Mouse (Mus musculus): Measurements from ENCODE around the gene Adk. TPM values are rescaled to one million over a fixed set of nuclear protein-coding genes. Genes with fewer than 3 reads are reported as not detected.

Adk gene
- total and polyA plus RNA-seq, 3 experiments: 47.9 to 129 (median 59.0) TPM

GRCm38 (mm10) chr14:21174804-21175203 is 122.4 kb downstream of the Adk start:
- Histone ChIP-seq H3K79me2 (replicated peaks; ENCODE audit: control insufficient read depth, extremely low read depth, insufficient read depth, poor library complexity, severe bottlenecking) (no peaks in the 10 kb centered on the region), H3K4me1 (ENCODE audit: control insufficient read depth in 1 of 2, insufficient read depth in 2 of 2) (no peaks in the 10 kb centered on the region), H3K4me2 (ENCODE audit: insufficient read depth, low read depth, poor library complexity, severe bottlenecking) (no peak overlapping the region), H3K27me3 (replicated peaks) (no peaks in the 10 kb centered on the region), H3K4me3 (replicated peaks in 1 of 3; ENCODE audit: low read depth in 2 of 3, low read length in 2 of 3, poor library complexity in 1 of 3) (no peak overlapping the region), H3K9ac (ENCODE audit: insufficient read depth, low read depth) (no peak overlapping the region), H3K27ac (ENCODE audit: insufficient read depth, low read depth) (no peak overlapping the region), H3K9me3 (replicated peaks; ENCODE audit: low read length) (no peaks in the 10 kb centered on the region), H3K36me3 (replicated peaks in 1 of 2; ENCODE audit: control insufficient read depth in 1 of 2, insufficient read depth in 1 of 2, low read length in 1 of 2) (no peaks in the 10 kb centered on the region)
- no peak for TF ChIP-seq ZNF384 (IDR thresholded peaks at IDR 0.05; ENCODE audit: low read depth, low read length)
- TF ChIP-seq UBTF (IDR thresholded peaks at IDR 0.05; ENCODE audit: low read depth, low read length): no peak
- TF ChIP-seq PAX5 (IDR thresholded peaks at IDR 0.05; ENCODE audit: low read length): no peak
- no peak for TF ChIP-seq HCFC1 (IDR thresholded peaks at IDR 0.05; ENCODE audit: low read depth, low read length)
- TF ChIP-seq MYC (IDR thresholded peaks at IDR 0.05; ENCODE audit: low read depth, low read length): no peak
- TF ChIP-seq USF1 (IDR thresholded peaks at IDR 0.05; ENCODE audit: low read depth, low read length): no peak
- TF ChIP-seq EP300 (IDR thresholded peaks at IDR 0.05; ENCODE audit: low read length): no peak
- TF ChIP-seq NELFE (IDR thresholded peaks at IDR 0.05; ENCODE audit: low read depth, low read length): no peak
- no peak for TF ChIP-seq CHD2 (IDR thresholded peaks at IDR 0.05; ENCODE audit: low read length)
- TF ChIP-seq JUND (conservative IDR thresholded peaks at IDR 0.05; ENCODE audit: low read depth, low read length): no peak
- no peak for TF ChIP-seq USF2 (conservative IDR thresholded peaks at IDR 0.05; ENCODE audit: low read depth, low read length)
- no peak for TF ChIP-seq CTCF (conservative IDR thresholded peaks at IDR 0.05 in 1 of 2, IDR thresholded peaks at IDR 0.05 in 1 of 2; ENCODE audit: low read depth in 2 of 2, low read length in 2 of 2)
- TF ChIP-seq POLR2AphosphoS2 (IDR thresholded peaks at IDR 0.05; ENCODE audit: low read depth, low read length): no peak
- TF ChIP-seq CHD1 (IDR thresholded peaks at IDR 0.05; ENCODE audit: low read depth, low read length): no peak
- no peak for DNase-seq (ENCODE audit: extremely low read depth)
- in situ Hi-C loops (cut with MboI; ENCODE audit: low pct_ligation_motif_present, low pct_unique_long_range_greater_than_20kb, low sequenced_read_pairs): no loop called here
- dilution Hi-C loops (cut with MboI; ENCODE audit: extremely low pct_ligation_motif_present, extremely low pct_unique_long_range_greater_than_20kb, low sequenced_read_pairs): no loop called here

- TF ChIP-seq PAX5 (IDR thresholded peaks at IDR 0.05; ENCODE audit: low read length): no peak
- TF ChIP-seq MAZ (IDR thresholded peaks at IDR 0.05; ENCODE audit: low read depth, low read length): no peak
- TF ChIP-seq SIN3A (IDR thresholded peaks at IDR 0.05; ENCODE audit: low read length): no peak
- TF ChIP-seq CHD1 (IDR thresholded peaks at IDR 0.05; ENCODE audit: low read depth, low read length): no peak
- TF ChIP-seq USF2 (conservative IDR thresholded peaks at IDR 0.05; ENCODE audit: low read depth, low read length): no peak
- TF ChIP-seq GABPA (IDR thresholded peaks at IDR 0.05; ENCODE audit: insufficient replicate concordance, low read depth, low read length): no peak
- TF ChIP-seq UBTF (IDR thresholded peaks at IDR 0.05; ENCODE audit: low read depth, low read length): no peak
- no peak for TF ChIP-seq KAT2A (IDR thresholded peaks at IDR 0.05; ENCODE audit: insufficient replicate concordance, low read length)
- no peak for TF ChIP-seq ZKSCAN1 (IDR thresholded peaks at IDR 0.05; ENCODE audit: borderline replicate concordance, low read depth, low read length)
Observed at GRCm38 (mm10) chr14:21177781-21178180, 125.4 kb downstream of the Adk start.

More at GRCm38 (mm10) chr14:21177781-21178180, 125.4 kb downstream of the Adk start:
- no peak overlapping the region for H3K27ac ChIP-seq (ENCODE audit: insufficient read depth, low read depth)
- dilution Hi-C loops (cut with MboI; ENCODE audit: extremely low pct_ligation_motif_present, extremely low pct_unique_long_range_greater_than_20kb, low sequenced_read_pairs) (no loop called here), in situ Hi-C loops (cut with MboI; ENCODE audit: low pct_ligation_motif_present, low pct_unique_long_range_greater_than_20kb, low sequenced_read_pairs) (no loop called here)
- H3K79me2 ChIP-seq (replicated peaks; ENCODE audit: control insufficient read depth, extremely low read depth, insufficient read depth, poor library complexity, severe bottlenecking): no peaks in the 10 kb centered on the region
- no peak for DNase-seq (ENCODE audit: extremely low read depth)
- no peak overlapping the region for H3K4me3 ChIP-seq (replicated peaks in 1 of 3; ENCODE audit: low read depth in 2 of 3, low read length in 2 of 3, poor library complexity in 1 of 3)
- H3K9me3 ChIP-seq (replicated peaks; ENCODE audit: low read length): no peaks in the 10 kb centered on the region
- no peak overlapping the region for H3K9ac ChIP-seq (ENCODE audit: insufficient read depth, low read depth)
- no peak overlapping the region for H3K4me2 ChIP-seq (ENCODE audit: insufficient read depth, low read depth, poor library complexity, severe bottlenecking)
- H3K27me3 ChIP-seq (replicated peaks): no peaks in the 10 kb centered on the region
- H3K36me3 ChIP-seq (replicated peaks in 1 of 2; ENCODE audit: control insufficient read depth in 1 of 2, insufficient read depth in 1 of 2, low read length in 1 of 2): no peaks in the 10 kb centered on the region
- no peaks in the 10 kb centered on the region for H3K4me1 ChIP-seq (ENCODE audit: control insufficient read depth in 1 of 2, insufficient read depth in 2 of 2)

Data from CH12.LX (cell line).